Mouse (Mus musculus): ENCODE results near the gene Afdn. TPM values are rescaled to one million over a fixed set of nuclear protein-coding genes. Genes with fewer than 3 reads are reported as not detected.

Gene Afdn
- polyA plus RNA-seq, 1 experiment, result 15.6 TPM

DNA sequence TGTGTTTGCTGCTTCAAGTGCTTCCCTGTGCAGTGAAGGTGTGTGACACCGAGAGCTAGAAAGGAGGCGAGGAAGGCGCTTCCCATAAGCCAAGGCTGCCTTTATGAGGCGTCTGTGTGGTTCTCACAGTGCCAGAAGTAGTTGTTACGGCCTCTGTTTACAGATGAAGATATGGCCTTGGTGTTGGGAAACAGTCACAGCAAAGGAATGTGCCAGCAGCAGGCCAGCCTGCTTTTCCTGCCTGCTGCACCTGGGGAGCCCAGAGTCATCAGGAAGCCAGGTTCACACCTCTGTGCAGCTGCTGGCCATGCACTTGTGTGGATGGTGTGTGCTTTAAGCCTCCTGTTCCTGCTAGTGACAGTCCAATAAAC is 16.6 kb upstream of the Afdn start:
- Histone ChIP-seq H3K4me1 (ENCODE audit: control insufficient read depth, insufficient read depth, low read length) (no peaks in the 10 kb centered on the region), H3K4me3 (ENCODE audit: control insufficient read depth, low read depth, low read length) (no peak overlapping the region), H3K27me3 (ENCODE audit: control insufficient read depth, insufficient read depth, low read length) (no peaks in the 10 kb centered on the region), H3K27ac (ENCODE audit: control insufficient read depth, insufficient read depth, low read depth, low read length) (no peak overlapping the region), H3K36me3 (ENCODE audit: control insufficient read depth, insufficient read depth, low read length) (no peaks in the 10 kb centered on the region; the same call in 1 of the 2 replicates)
- TF ChIP-seq POLR2A (IDR thresholded peaks at IDR 0.05; ENCODE audit: control insufficient read depth, low read depth, low read length), result no peak
- no peak for TF ChIP-seq CTCF (IDR thresholded peaks at IDR 0.05; ENCODE audit: control insufficient read depth, insufficient read depth, insufficient replicate concordance, low read depth, low read length)

DNA sequence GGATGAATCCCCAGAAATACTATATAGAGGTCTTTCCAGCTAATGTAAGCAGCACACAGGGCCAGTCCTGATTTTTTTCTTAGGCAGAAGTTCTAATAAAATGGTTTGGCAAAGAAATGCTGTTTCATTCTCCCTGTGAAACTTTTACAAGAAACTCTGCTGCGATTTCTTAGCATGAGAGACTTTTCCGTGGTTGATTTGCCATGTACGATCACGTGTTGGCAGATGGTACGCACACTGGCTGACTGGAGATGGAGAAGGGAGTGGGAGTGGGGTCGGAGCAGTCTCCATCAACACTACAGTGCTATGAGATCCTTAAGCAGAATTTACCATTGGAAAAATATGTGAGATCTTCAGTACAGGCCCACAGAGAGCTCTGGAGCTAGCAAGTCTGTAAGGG is 16.1 kb upstream of the Afdn start:
- no peaks in the 10 kb centered on the region for H3K4me1 ChIP-seq (ENCODE audit: control insufficient read depth, insufficient read depth, low read length)
- TF ChIP-seq POLR2A (IDR thresholded peaks at IDR 0.05; ENCODE audit: control insufficient read depth, low read depth, low read length) (no peak), CTCF (IDR thresholded peaks at IDR 0.05; ENCODE audit: control insufficient read depth, insufficient read depth, insufficient replicate concordance, low read depth, low read length) (no peak)
- no peaks in the 10 kb centered on the region; the same call in 1 of the 2 replicates for H3K36me3 ChIP-seq (ENCODE audit: control insufficient read depth, insufficient read depth, low read length)
- H3K27ac ChIP-seq (ENCODE audit: control insufficient read depth, insufficient read depth, low read depth, low read length), result no peak overlapping the region
- H3K27me3 ChIP-seq (ENCODE audit: control insufficient read depth, insufficient read depth, low read length), result no peaks in the 10 kb centered on the region
- H3K4me3 ChIP-seq (ENCODE audit: control insufficient read depth, low read depth, low read length), result no peak overlapping the region

DNA sequence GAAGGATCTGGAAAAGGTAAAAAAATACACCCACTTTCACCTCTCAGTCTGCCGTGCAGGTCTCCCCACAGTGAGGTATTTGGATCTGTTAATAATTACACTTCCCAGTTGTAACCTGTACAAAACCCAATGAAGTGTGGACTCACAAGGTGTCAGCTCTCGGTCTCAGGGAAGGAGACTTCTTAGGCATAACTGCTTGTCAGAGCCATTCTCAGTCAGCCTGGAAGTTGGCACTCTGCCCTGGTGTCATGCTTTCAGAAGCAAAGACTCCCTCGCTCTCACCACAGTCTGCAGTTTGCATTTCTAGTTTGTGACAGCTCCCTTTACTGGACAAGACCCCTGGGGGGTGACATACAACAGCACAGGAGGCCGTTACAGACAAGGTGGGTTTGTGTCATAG is 15.5 kb upstream of the Afdn start:
- no peak overlapping the region for H3K4me3 ChIP-seq (ENCODE audit: control insufficient read depth, low read depth, low read length)
- H3K4me1 ChIP-seq (ENCODE audit: control insufficient read depth, insufficient read depth, low read length), result no peaks in the 10 kb centered on the region
- H3K36me3 ChIP-seq (ENCODE audit: control insufficient read depth, insufficient read depth, low read length), result no peaks in the 10 kb centered on the region; the same call in 1 of the 2 replicates
- no peak for TF ChIP-seq CTCF (IDR thresholded peaks at IDR 0.05; ENCODE audit: control insufficient read depth, insufficient read depth, insufficient replicate concordance, low read depth, low read length)
- TF ChIP-seq POLR2A (IDR thresholded peaks at IDR 0.05; ENCODE audit: control insufficient read depth, low read depth, low read length), result no peak
- no peak overlapping the region for H3K27ac ChIP-seq (ENCODE audit: control insufficient read depth, insufficient read depth, low read depth, low read length)
- no peaks in the 10 kb centered on the region for H3K27me3 ChIP-seq (ENCODE audit: control insufficient read depth, insufficient read depth, low read length)

DNA sequence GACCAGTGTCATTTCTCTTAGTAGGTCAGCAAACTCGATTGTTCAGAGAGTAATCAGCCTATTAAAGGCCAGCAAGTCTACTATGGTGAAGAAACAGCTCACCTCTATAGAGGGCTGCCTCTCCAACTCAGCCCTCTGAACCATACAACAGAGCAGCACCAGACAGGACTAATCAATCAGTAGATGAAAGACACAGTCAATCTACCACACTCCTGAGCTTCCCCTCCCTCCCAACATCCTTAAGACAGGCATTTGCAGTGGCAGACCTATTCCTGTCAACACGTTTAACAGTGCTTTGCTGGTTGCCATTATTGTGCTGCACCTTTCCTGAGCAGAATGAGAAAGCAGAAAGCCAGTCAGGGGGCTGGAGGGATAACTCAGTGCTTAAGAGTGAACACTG is 15.0 kb upstream of the Afdn start:
- no peaks in the 10 kb centered on the region; the same call in 1 of the 2 replicates for H3K36me3 ChIP-seq (ENCODE audit: control insufficient read depth, insufficient read depth, low read length)
- no peaks in the 10 kb centered on the region for H3K4me1 ChIP-seq (ENCODE audit: control insufficient read depth, insufficient read depth, low read length)
- TF ChIP-seq POLR2A (IDR thresholded peaks at IDR 0.05; ENCODE audit: control insufficient read depth, low read depth, low read length) (no peak), CTCF (IDR thresholded peaks at IDR 0.05; ENCODE audit: control insufficient read depth, insufficient read depth, insufficient replicate concordance, low read depth, low read length) (no peak)
- H3K27ac ChIP-seq (ENCODE audit: control insufficient read depth, insufficient read depth, low read depth, low read length), result no peak overlapping the region
- no peak overlapping the region for H3K4me3 ChIP-seq (ENCODE audit: control insufficient read depth, low read depth, low read length)
- H3K27me3 ChIP-seq (ENCODE audit: control insufficient read depth, insufficient read depth, low read length), result no peaks in the 10 kb centered on the region

DNA sequence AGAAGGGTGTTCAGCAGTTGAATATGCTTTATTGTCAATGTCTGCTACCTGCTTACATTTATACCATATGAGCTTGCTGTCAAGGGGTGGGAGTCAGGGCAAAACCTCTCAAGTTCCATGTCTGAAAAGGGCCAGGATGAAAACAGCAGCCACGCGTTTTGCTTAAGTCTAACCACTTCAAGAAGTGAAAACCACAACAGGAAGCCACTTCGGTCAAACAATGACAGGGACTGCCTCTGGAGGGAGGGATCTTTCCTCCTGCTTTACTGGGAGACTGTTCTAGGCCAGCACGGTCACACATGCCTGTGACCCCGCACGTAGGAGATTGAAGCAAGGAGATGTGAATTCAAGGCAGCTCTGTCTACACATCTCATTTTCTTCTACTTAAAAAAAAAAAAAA is 14.0 kb upstream of the Afdn start:
- no peaks in the 10 kb centered on the region for H3K27me3 ChIP-seq (ENCODE audit: control insufficient read depth, insufficient read depth, low read length)
- H3K27ac ChIP-seq (ENCODE audit: control insufficient read depth, insufficient read depth, low read depth, low read length), result no peak overlapping the region
- H3K4me1 ChIP-seq (ENCODE audit: control insufficient read depth, insufficient read depth, low read length), result no peaks in the 10 kb centered on the region
- no peaks in the 10 kb centered on the region; the same call in 1 of the 2 replicates for H3K36me3 ChIP-seq (ENCODE audit: control insufficient read depth, insufficient read depth, low read length)
- no peak overlapping the region for H3K4me3 ChIP-seq (ENCODE audit: control insufficient read depth, low read depth, low read length)
- TF ChIP-seq CTCF (IDR thresholded peaks at IDR 0.05; ENCODE audit: control insufficient read depth, insufficient read depth, insufficient replicate concordance, low read depth, low read length) (no peak), POLR2A (IDR thresholded peaks at IDR 0.05; ENCODE audit: control insufficient read depth, low read depth, low read length) (no peak)

DNA sequence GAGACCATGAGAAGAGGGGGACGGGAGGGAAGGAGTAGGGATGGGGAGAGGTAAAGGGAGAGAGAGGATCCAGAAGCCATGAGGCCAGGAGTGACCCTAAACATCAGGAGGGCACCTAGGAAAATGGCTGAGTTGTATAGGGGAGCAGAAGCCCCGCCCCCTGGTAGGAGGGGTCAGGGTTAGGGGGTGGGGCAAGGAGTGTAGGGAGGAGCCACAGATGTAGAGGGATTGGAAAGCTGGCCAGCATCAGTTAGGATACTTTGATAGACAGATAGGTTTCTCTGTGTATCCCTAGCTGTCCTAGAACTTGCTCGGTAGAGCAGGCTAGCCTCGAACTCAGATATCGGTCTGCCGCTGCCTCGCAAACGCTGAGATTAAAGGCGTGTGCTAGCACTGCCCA is 12.7 kb upstream of the Afdn start:
- H3K4me1 ChIP-seq (ENCODE audit: control insufficient read depth, insufficient read depth, low read length), result no peaks in the 10 kb centered on the region
- H3K36me3 ChIP-seq (ENCODE audit: control insufficient read depth, insufficient read depth, low read length), result no peaks in the 10 kb centered on the region; the same call in 1 of the 2 replicates
- H3K4me3 ChIP-seq (ENCODE audit: control insufficient read depth, low read depth, low read length), result no peak overlapping the region
- TF ChIP-seq POLR2A (IDR thresholded peaks at IDR 0.05; ENCODE audit: control insufficient read depth, low read depth, low read length) (no peak), CTCF (IDR thresholded peaks at IDR 0.05; ENCODE audit: control insufficient read depth, insufficient read depth, insufficient replicate concordance, low read depth, low read length) (no peak)
- no peak overlapping the region for H3K27ac ChIP-seq (ENCODE audit: control insufficient read depth, insufficient read depth, low read depth, low read length)
- H3K27me3 ChIP-seq (ENCODE audit: control insufficient read depth, insufficient read depth, low read length), result no peaks in the 10 kb centered on the region

DNA sequence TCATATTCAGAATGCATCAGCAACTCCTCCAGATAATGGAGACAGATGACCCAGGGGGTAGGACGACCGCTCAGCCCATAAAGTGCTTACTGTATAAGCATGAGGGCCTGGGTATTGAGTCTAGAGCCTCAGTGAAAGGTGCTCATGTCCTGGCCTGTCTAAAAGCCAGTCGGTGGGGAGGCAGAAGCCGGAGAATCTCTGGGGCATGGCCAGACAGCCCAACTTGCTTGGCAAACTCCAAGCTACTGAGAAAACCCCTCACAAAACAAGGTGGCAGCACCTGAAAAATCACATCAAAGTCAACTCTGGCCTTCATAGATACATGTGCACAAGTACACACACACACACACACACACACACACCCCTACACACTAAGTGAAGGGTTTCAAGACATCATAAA is 11.3 kb upstream of the Afdn start:
- no peaks in the 10 kb centered on the region for H3K4me1 ChIP-seq (ENCODE audit: control insufficient read depth, insufficient read depth, low read length)
- H3K27me3 ChIP-seq (ENCODE audit: control insufficient read depth, insufficient read depth, low read length), result no peaks in the 10 kb centered on the region
- no peak overlapping the region for H3K27ac ChIP-seq (ENCODE audit: control insufficient read depth, insufficient read depth, low read depth, low read length)
- no peaks in the 10 kb centered on the region; the same call in 1 of the 2 replicates for H3K36me3 ChIP-seq (ENCODE audit: control insufficient read depth, insufficient read depth, low read length)
- no peak overlapping the region for H3K4me3 ChIP-seq (ENCODE audit: control insufficient read depth, low read depth, low read length)
- TF ChIP-seq POLR2A (IDR thresholded peaks at IDR 0.05; ENCODE audit: control insufficient read depth, low read depth, low read length) (no peak), CTCF (IDR thresholded peaks at IDR 0.05; ENCODE audit: control insufficient read depth, insufficient read depth, insufficient replicate concordance, low read depth, low read length) (no peak)

DNA sequence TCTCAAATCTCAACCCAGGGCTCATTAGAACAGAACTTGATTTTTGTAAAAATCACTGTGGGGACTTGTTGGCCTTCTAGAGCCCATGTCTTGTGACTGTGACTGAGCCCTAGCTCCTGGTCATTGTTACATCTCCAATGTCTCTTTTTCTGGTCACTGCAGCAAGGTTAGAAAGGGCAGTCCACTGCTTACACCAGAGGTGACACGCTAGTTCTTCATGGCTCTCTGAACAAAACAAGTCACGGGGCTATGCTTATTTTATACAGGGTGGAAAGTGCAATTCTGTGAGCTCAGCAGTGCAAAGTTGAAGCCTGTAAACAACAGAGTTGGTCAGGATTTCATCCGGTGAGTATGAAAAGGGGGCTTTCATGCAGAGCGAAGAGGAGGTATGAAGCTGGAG is 6.4 kb upstream of the Afdn start:
- no peak overlapping the region for H3K4me3 ChIP-seq (ENCODE audit: control insufficient read depth, low read depth, low read length)
- H3K4me1 ChIP-seq (ENCODE audit: control insufficient read depth, insufficient read depth, low read length), result no peaks in the 10 kb centered on the region
- H3K27ac ChIP-seq (ENCODE audit: control insufficient read depth, insufficient read depth, low read depth, low read length), result no peak overlapping the region
- TF ChIP-seq POLR2A (IDR thresholded peaks at IDR 0.05; ENCODE audit: control insufficient read depth, low read depth, low read length), result no peak
- TF ChIP-seq CTCF (IDR thresholded peaks at IDR 0.05; ENCODE audit: control insufficient read depth, insufficient read depth, insufficient replicate concordance, low read depth, low read length), result no peak
- H3K36me3 ChIP-seq (ENCODE audit: control insufficient read depth, insufficient read depth, low read length), result no peaks in the 10 kb centered on the region
- no peaks in the 10 kb centered on the region for H3K27me3 ChIP-seq (ENCODE audit: control insufficient read depth, insufficient read depth, low read length)
